Mouse (Mus musculus) hindbrain, postnatal 0 days (tissue): ENCODE data around the gene 1810009A15Rik. TPM values are rescaled to one million over a fixed set of nuclear protein-coding genes. Genes with fewer than 3 reads are reported as not detected.
"Not testable (repeated sequence)": the region's sequence is repeated elsewhere in the genome, so short reads cannot be mapped to it uniquely, and the experiment has no call there.

Source experiments
- ATAC-seq: fragments of 200-750 bp; cut with Nextera tagmentation; 2 replicates; pipeline ENCODE4 v1.8.0; 2017; ENCODE audit warnings: mild to moderate bottlenecking, moderate TSS enrichment, moderate library complexity
- DNase-seq: peaks from one replicate; pipeline ENCODE4 v3.0.0-alpha.2; 2015; ENCODE audit warnings: low spot score
- H3K27ac ChIP-seq: fragments of 300-500 bp; sonication (generic); 2 replicates; pipeline ENCODE4 v1.5.1; 2014; ENCODE audit warnings: mild to moderate bottlenecking
- H3K27me3 ChIP-seq: fragments of 300-500 bp; sonication (generic); 2 replicates; pipeline ENCODE4 v1.6.1; 2014; ENCODE audit warnings: low read length, mixed read lengths; ENCODE audit not compliant: insufficient read depth
- H3K36me3 ChIP-seq: fragments of 300-500 bp; sonication (generic); 2 replicates; pipeline ENCODE4 v1.6.1; 2014; ENCODE audit warnings: low read length, mixed read lengths; ENCODE audit not compliant: insufficient read depth
- H3K4me1 ChIP-seq: fragments of 300-500 bp; sonication (generic); 2 replicates; pipeline ENCODE4 v1.6.1; 2014; ENCODE audit warnings: antibody characterized with exemption, low read length, mixed read lengths; ENCODE audit not compliant: insufficient read depth
- H3K4me2 ChIP-seq: fragments of 300-500 bp; sonication (generic); 2 replicates; pipeline ENCODE4 v1.6.1; 2014; ENCODE audit warnings: low read depth, mild to moderate bottlenecking, low read length, moderate library complexity, mixed read lengths
- H3K4me3 ChIP-seq: fragments of 300-500 bp; sonication (generic); 2 replicates; pipeline ENCODE4 v1.5.1; 2014; ENCODE audit warnings: low read length
- H3K9ac ChIP-seq: fragments of 300-500 bp; sonication (generic); replicated peaks from 2 replicates; pipeline ENCODE4 v1.6.1; 2014; ENCODE audit warnings: mild to moderate bottlenecking, low read length, moderate library complexity, mixed read lengths
- H3K9me3 ChIP-seq: fragments of 300-500 bp; sonication (generic); 2 replicates; pipeline ENCODE4 v1.6.1; 2016; ENCODE audit warnings: low read length, mixed read lengths
- CTCF ChIP-seq: IDR thresholded peaks from 2 replicates; pipeline ENCODE4 v1.5.1; 2016; ENCODE audit warnings: antibody characterized with exemption, control low read depth, low read depth
- WGBS: fragments of 180-500 bp; shearing (Covaris S2); extraction: QIAGEN DNeasy Blood & Tissue Kit; methylation state at CpG from one replicate; pipeline ENCODE4 v1.1.7; 2014; 5-methylcytosine and 5-hydroxymethylcytosine counted together
- polyA plus RNA-seq: library from polyadenylated mRNA; unstranded; fragments of >200 nt; fragmentation: Nextera tagmentation; extraction: Ambion mirVana; gene quantifications from 2 replicates; pipeline ENCODE4 v1.2.1, GENCODE M21; 2015
- total RNA-seq: library from RNA; depleted of rRNA; stranded (reverse); fragments of >200 nt; gene quantifications from 2 replicates; pipeline ENCODE4 v1.2.3, GENCODE M21; 2014

Gene 1810009A15Rik
- total and polyA plus RNA-seq, 2 experiments from 2014 or later = 13.6 to 38.6 TPM

- TF ChIP-seq CTCF = no peak
- H3K27ac ChIP-seq = peak overlapping the region; percentile 71; the same call in 1 of the 2 replicates
- no peak for ATAC-seq
- H3K36me3 ChIP-seq = no peaks in the 10 kb centered on the region
- peak overlapping the region; percentile 57 for H3K9ac ChIP-seq
- no peak for DNase-seq
- peak overlapping the region; percentile 43 for H3K4me3 ChIP-seq
- peaks cover 9% of the 10 kb centered on the region; the same call in 1 of the 2 replicates for H3K4me1 ChIP-seq
- no peaks in the 10 kb centered on the region for H3K9me3 ChIP-seq
- no peaks in the 10 kb centered on the region for H3K27me3 ChIP-seq
- 15% methylated on average over 19 of the region's 19 CpGs for WGBS
- H3K4me2 ChIP-seq = peak overlapping the region; percentile 90
Measured at GRCm38 (mm10) chr19:8887585-8888463, 829 bp upstream of the 1810009A15Rik start.

GRCm38 (mm10) chr19:8892829-8893766, 4.4 kb downstream of the 1810009A15Rik start, which contains the start of gene Ints5:
Gene Ints5 (plus strand): TSS chr19:8893005.
- peak within 1 kb of the TSS; percentile 89 for H3K9ac ChIP-seq
- DNase-seq = peak; percentile 92
- no peaks in the 10 kb centered on the region for H3K9me3 ChIP-seq
- peak within 1 kb of the TSS; percentile 82 for H3K4me3 ChIP-seq
- H3K36me3 ChIP-seq = 0 out of 2 replicates have a peak, but pooled peaks cover 6% of the 10 kb centered on the region
- peak within 1 kb of the TSS; percentile 84 for H3K27ac ChIP-seq
- H3K4me1 ChIP-seq = peaks cover 6% of the 10 kb centered on the region; the same call in 1 of the 2 replicates
- 3% methylated on average over 54 of the region's 54 CpGs for WGBS
- peak; percentile 74 for ATAC-seq
- H3K27me3 ChIP-seq = no peaks in the 10 kb centered on the region
- H3K4me2 ChIP-seq = peak within 1 kb of the TSS; percentile 97
- no peak for TF ChIP-seq CTCF

- 85% methylated on average over 9 of the region's 9 CpGs for WGBS
- TF ChIP-seq CTCF = no peak
- Histone ChIP-seq H3K27me3 (no peaks in the 10 kb centered on the region), H3K4me2 (no peak overlapping the region), H3K4me3 (no peak overlapping the region), H3K27ac (no peak overlapping the region), H3K9me3 (no peaks in the 10 kb centered on the region), H3K9ac (no peak overlapping the region), H3K4me1 (peaks cover 9% of the 10 kb centered on the region), H3K36me3 (0 out of 2 replicates have a peak, but pooled peaks cover 6% of the 10 kb centered on the region)
- DNase-seq (no peak), ATAC-seq (no peak)
Measured at GRCm38 (mm10) chr19:8895397-8895960, 6.8 kb downstream of the 1810009A15Rik start.

GRCm38 (mm10) chr19:8896231-8896630, 7.6 kb downstream of the 1810009A15Rik start:
- DNase-seq, H3K9ac ChIP-seq, H3K4me1 ChIP-seq, ATAC-seq, H3K27ac ChIP-seq, H3K4me2 ChIP-seq, H3K27me3 ChIP-seq, H3K4me3 ChIP-seq, H3K9me3 ChIP-seq, H3K36me3 ChIP-seq: not testable (repeated sequence)
- WGBS = 87% methylated on average over 5 of the region's 5 CpGs

GRCm38 (mm10) chr19:8897211-8897864, 8.7 kb downstream of the 1810009A15Rik start:
- DNase-seq = peak; percentile 54
- ATAC-seq = peak; percentile 46
- not testable (repeated sequence) for H3K27me3 ChIP-seq, H3K36me3 ChIP-seq, H3K4me1 ChIP-seq, H3K9me3 ChIP-seq
- Histone ChIP-seq H3K27ac (peak overlapping the region; percentile 86), H3K4me2 (peak overlapping the region; percentile 72), H3K4me3 (peak overlapping the region; percentile 91), H3K9ac (peak overlapping the region; percentile 94; the same call in 1 of the 2 replicates)
- 19% methylated on average over 21 of the region's 21 CpGs for WGBS
